10 mouse cellular contexts compared by ENCODE assay signal in genomic region chr11:101604116-101604515, GRCm38 (mm10). TPM values are rescaled to one million over a fixed set of nuclear protein-coding genes. Genes with fewer than 3 reads are reported as not detected.
DNase-seq lines count a peak whose midpoint lies in the region; ATAC-seq and TF ChIP-seq lines count a peak whose summit lies in the region.
"Had no signal": no experiment of that assay in that cellular context is flagged by ENCODE, and none has a peak within 500 bp of the region (broad histone marks: within the 10 kb centered on the region; RNA-seq: fewer than 3 reads in every experiment).

No protein-coding gene starts in this region.

- H3K4me2 ChIP-seq in hindbrain, embryonic 12.5 days (replicated peaks): peak overlapping the region; percentile 52

- no peak overlapping the region for H3K9ac ChIP-seq in hindbrain, embryonic 12.5 days

- no peak for TF ChIP-seq CTCF in gastrocnemius, adult 2 months (IDR thresholded peaks at IDR 0.05)

- no peak overlapping the region for H3K27ac ChIP-seq in gastrocnemius, adult 2 months
- H3K27ac ChIP-seq in hindbrain, embryonic 12.5 days: no peak overlapping the region

- H3K4me3 ChIP-seq in gastrocnemius, adult 2 months: peak overlapping the region; percentile 78
- peak overlapping the region; percentile 29 for H3K4me3 ChIP-seq in hindbrain, embryonic 12.5 days

- 0% methylated on average over 3 of the region's 3 CpGs for WGBS in hindbrain, embryonic 12.5 days

- H3K9me3 ChIP-seq in hindbrain, embryonic 12.5 days (replicated peaks): no peaks in the 10 kb centered on the region

- H3K27me3 ChIP-seq in hindbrain, embryonic 12.5 days: no peaks in the 10 kb centered on the region

- intact Hi-C loops in gastrocnemius, adult 2 months (cut with DNase I): no loop called here

- no peaks in the 10 kb centered on the region for H3K36me3 ChIP-seq in hindbrain, embryonic 12.5 days

- ATAC-seq in hindbrain, embryonic 12.5 days (ENCODE audit: low FRiP score): no peak
- ATAC-seq in megakaryocyte-erythroid progenitor cell, adult 5-6 weeks (replicated peaks; ENCODE audit: low FRiP score, low TSS enrichment, poor library complexity, severe bottlenecking): 0 out of 2 replicates have a peak, but pooled peaks have one; percentile 1
- ATAC-seq in erythroid progenitor cell, adult 5-6 weeks (replicated peaks; ENCODE audit: low FRiP score, poor library complexity, severe bottlenecking): no peak

- no peak for DNase-seq in gastrocnemius, adult 2 months
- DNase-seq in gastrocnemius, postnatal 4 days (ENCODE audit: low spot score in 2 of 2): no peak
- DNase-seq in ES-CJ7 (ENCODE audit: low read depth, low spot score): peak; percentile 74
- no peak for DNase-seq in right cerebral cortex, postnatal 10 days (ENCODE audit: low spot score in 2 of 2)
- DNase-seq in retina, embryonic 14.5 days (ENCODE audit: low spot score): no peak

- no peaks in the 10 kb centered on the region for H3K4me1 ChIP-seq in hindbrain, embryonic 12.5 days

RNA-seq across cellular contexts. Expression of gene Gm11634, which starts 5.1 kb away (rescaled TPM):
- total RNA-seq in gastrocnemius, adult 2 months (2021): not detected
- not detected for total RNA-seq in gastrocnemius, postnatal 4 days (2021)
- polyA plus RNA-seq in hindbrain, embryonic 12.5 days (2016; fragmentation: Nextera tagmentation; extraction: Ambion mirVana): not detected in 2 replicates
- not detected in 2 replicates for total RNA-seq in megakaryocyte-erythroid progenitor cell, adult 5-6 weeks (2014; fragmentation: Nextera tagmentation)
- not detected in 2 replicates for total RNA-seq in megakaryocyte-erythroid progenitor cell, adult 5-6 weeks (2017)
- total RNA-seq in erythroid progenitor cell, adult 5-6 weeks (2015; ENCODE audit: low replicate concordance): not detected in 2 replicates
- not detected in 2 replicates for total RNA-seq in erythroid progenitor cell, adult 5-6 weeks (2017; ENCODE audit: low replicate concordance)
- total RNA-seq: adrenal gland, adult 8-10 months had no signal
- polyA plus RNA-seq: large intestine, adult 2 months had no signal

RNA-seq across cellular contexts. Expression of gene Tmem106a, which starts 22.1 kb away (rescaled TPM):
- 1 to 10 TPM; 1.0 to 2.6 TPM for total RNA-seq in gastrocnemius, adult 2 months (2021)
- 10 to 100 TPM in 1 of 2 experiments, 1 to 10 TPM in 1; 7.0 to 14.0 TPM for total RNA-seq in gastrocnemius, postnatal 4 days (2021)
- polyA plus RNA-seq in hindbrain, embryonic 12.5 days (2016; fragmentation: Nextera tagmentation; extraction: Ambion mirVana): 3.9 and 4.9 TPM in 2 replicates
- 0.85 and 1.7 TPM in 2 replicates for total RNA-seq in megakaryocyte-erythroid progenitor cell, adult 5-6 weeks (2014; fragmentation: Nextera tagmentation)
- 0.80 TPM in 1 of 2 replicates, not detected in the other for total RNA-seq in megakaryocyte-erythroid progenitor cell, adult 5-6 weeks (2017)
- total RNA-seq in erythroid progenitor cell, adult 5-6 weeks (2015; ENCODE audit: low replicate concordance): 13.7 and 22.2 TPM in 2 replicates
- total RNA-seq in erythroid progenitor cell, adult 5-6 weeks (2017; ENCODE audit: low replicate concordance): 2.6 and 3.0 TPM in 2 replicates

RNA-seq across cellular contexts. Expression of gene Rdm1, which starts 22.9 kb away (rescaled TPM):
- total RNA-seq in gastrocnemius, adult 2 months (2021): 10 to 100 TPM; 24.2 to 27.4 TPM
- 10 to 100 TPM; 15.4 to 18.4 TPM for total RNA-seq in gastrocnemius, postnatal 4 days (2021)
- 29.4 and 35.4 TPM in 2 replicates for polyA plus RNA-seq in hindbrain, embryonic 12.5 days (2016; fragmentation: Nextera tagmentation; extraction: Ambion mirVana)
- 13.0 and 21.8 TPM in 2 replicates for total RNA-seq in megakaryocyte-erythroid progenitor cell, adult 5-6 weeks (2014; fragmentation: Nextera tagmentation)
- total RNA-seq in megakaryocyte-erythroid progenitor cell, adult 5-6 weeks (2017): 2.0 and 5.3 TPM in 2 replicates
- total RNA-seq in erythroid progenitor cell, adult 5-6 weeks (2015; ENCODE audit: low replicate concordance): 81.1 and 91.4 TPM in 2 replicates
- total RNA-seq in erythroid progenitor cell, adult 5-6 weeks (2017; ENCODE audit: low replicate concordance): 34.5 and 43.0 TPM in 2 replicates

RNA-seq across cellular contexts. Expression of gene Nbr1, which starts 52.2 kb away (rescaled TPM):
- 10 to 100 TPM; 65.3 to 65.6 TPM for total RNA-seq in gastrocnemius, adult 2 months (2021)
- total RNA-seq in gastrocnemius, postnatal 4 days (2021): 100 to 1,000 TPM in 1 of 2 experiments, 10 to 100 TPM in 1; 93.3 to 134 TPM
- polyA plus RNA-seq in hindbrain, embryonic 12.5 days (2016; fragmentation: Nextera tagmentation; extraction: Ambion mirVana): 122 and 128 TPM in 2 replicates
- total RNA-seq in megakaryocyte-erythroid progenitor cell, adult 5-6 weeks (2014; fragmentation: Nextera tagmentation): 50.1 and 74.2 TPM in 2 replicates
- total RNA-seq in megakaryocyte-erythroid progenitor cell, adult 5-6 weeks (2017): 43.3 and 45.3 TPM in 2 replicates
- 108 and 112 TPM in 2 replicates for total RNA-seq in erythroid progenitor cell, adult 5-6 weeks (2015; ENCODE audit: low replicate concordance)
- 82.8 and 107 TPM in 2 replicates for total RNA-seq in erythroid progenitor cell, adult 5-6 weeks (2017; ENCODE audit: low replicate concordance)

RNA-seq across cellular contexts. Expression of gene Brca1, which starts 52.4 kb away (rescaled TPM):
- under 1 TPM; 0.03 to 0.31 TPM for total RNA-seq in gastrocnemius, adult 2 months (2021)
- total RNA-seq in gastrocnemius, postnatal 4 days (2021): 1 to 10 TPM; 7.3 to 9.2 TPM
- polyA plus RNA-seq in hindbrain, embryonic 12.5 days (2016; fragmentation: Nextera tagmentation; extraction: Ambion mirVana): 11.2 and 12.1 TPM in 2 replicates
- 37.5 and 45.4 TPM in 2 replicates for total RNA-seq in megakaryocyte-erythroid progenitor cell, adult 5-6 weeks (2014; fragmentation: Nextera tagmentation)
- 38.5 and 49.6 TPM in 2 replicates for total RNA-seq in megakaryocyte-erythroid progenitor cell, adult 5-6 weeks (2017)
- 85.1 and 137 TPM in 2 replicates for total RNA-seq in erythroid progenitor cell, adult 5-6 weeks (2015; ENCODE audit: low replicate concordance)
- 153 and 177 TPM in 2 replicates for total RNA-seq in erythroid progenitor cell, adult 5-6 weeks (2017; ENCODE audit: low replicate concordance)
